Mouse (Mus musculus) heart, embryonic 15.5 days (tissue): Measurements from ENCODE around the gene Col5a2. TPM values are rescaled to one million over a fixed set of nuclear protein-coding genes. Genes with fewer than 3 reads are reported as not detected.
"Not testable (repeated sequence)": the region's sequence is repeated elsewhere in the genome, so short reads cannot be mapped to it uniquely, and the experiment has no call there.

ENCODE experiments used
- ATAC-seq: fragments of 200-750 bp; cut with Nextera tagmentation; replicated peaks from 2 replicates; pipeline ENCODE4 v1.8.0; 2017; ENCODE audit warnings: low read depth, moderate TSS enrichment; ENCODE audit not compliant: insufficient number of reproducible peaks, insufficient read depth, low FRiP score
- H3K27ac ChIP-seq: fragments of 300-500 bp; sonication (generic); 2 replicates; pipeline ENCODE4 v1.5.1; 2015; ENCODE audit warnings: mild to moderate bottlenecking, inconsistent platforms
- H3K27me3 ChIP-seq: fragments of 300-500 bp; sonication (generic); 2 replicates; pipeline ENCODE4 v1.6.1; 2015; ENCODE audit warnings: inconsistent platforms
- H3K36me3 ChIP-seq: fragments of 300-500 bp; sonication (generic); 2 replicates; pipeline ENCODE4 v1.6.1; 2015; ENCODE audit warnings: mild to moderate bottlenecking, inconsistent platforms
- H3K4me1 ChIP-seq: fragments of 300-500 bp; sonication (generic); replicated peaks from 2 replicates; pipeline ENCODE4 v1.6.1; 2015; ENCODE audit warnings: inconsistent platforms
- H3K4me2 ChIP-seq: fragments of 300-500 bp; sonication (generic); 2 replicates; pipeline ENCODE4 v1.6.1; 2015; ENCODE audit warnings: inconsistent platforms, mild to moderate bottlenecking, moderate library complexity
- H3K4me3 ChIP-seq: fragments of 300-500 bp; sonication (generic); 2 replicates; pipeline ENCODE4 v1.5.1; 2015; ENCODE audit warnings: mild to moderate bottlenecking, inconsistent platforms
- H3K9ac ChIP-seq: fragments of 300-500 bp; sonication (generic); 2 replicates; pipeline ENCODE4 v1.6.1; 2015; ENCODE audit warnings: mild to moderate bottlenecking, inconsistent platforms
- H3K9me3 ChIP-seq: fragments of 300-500 bp; sonication (generic); replicated peaks from 2 replicates; pipeline ENCODE4 v1.6.1; 2016; ENCODE audit warnings: inconsistent platforms
- WGBS: fragments of 180-500 bp; shearing (Covaris S2); methylation state at CpG from one replicate; pipeline ENCODE4 v1.1.7; 2015; ENCODE audit warnings: mixed read lengths; 5-methylcytosine and 5-hydroxymethylcytosine counted together
- polyA plus RNA-seq: library from polyadenylated mRNA; unstranded; fragments of >200 nt; fragmentation: Nextera tagmentation; extraction: Ambion mirVana; gene quantifications from 2 replicates; pipeline ENCODE4 v1.2.1, GENCODE M21; 2015

Gene Col5a2
- 53.5 and 65.9 TPM in 2 replicates for polyA plus RNA-seq

DNA sequence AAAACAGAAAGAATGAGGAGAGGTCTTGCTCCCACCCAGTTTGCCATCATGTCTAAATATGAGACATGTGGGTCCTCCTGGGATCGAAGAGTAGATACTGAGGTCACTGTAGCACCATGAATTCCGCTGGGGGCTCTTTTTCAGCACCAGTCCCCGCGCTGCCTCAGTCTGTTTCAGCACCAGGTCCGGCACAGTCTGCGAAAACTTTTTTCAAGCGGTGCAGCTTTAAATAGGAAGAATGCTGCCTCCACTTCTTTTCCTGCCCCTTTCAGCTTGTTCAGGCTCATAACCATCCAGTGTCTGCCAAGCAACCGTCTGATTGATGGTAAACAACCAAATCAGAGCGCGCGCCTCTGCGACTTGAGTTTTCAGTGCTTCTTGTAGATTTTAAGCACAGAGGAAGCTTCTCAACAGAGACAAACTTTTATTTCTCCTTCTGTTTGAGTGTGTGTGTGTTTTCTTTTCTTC lies at the start of gene Col5a2:
Col5a2 (minus strand) TSS at position 418 of the 468 bp plus-strand sequence.
- H3K36me3 ChIP-seq, result no peaks in the 10 kb centered on the region
- WGBS, result 18% methylated on average over 12 of the region's 12 CpGs
- H3K4me3 ChIP-seq, result peak within 1 kb of the TSS; percentile 63
- peak within 1 kb of the TSS; percentile 70 for H3K4me2 ChIP-seq
- no peaks in the 10 kb centered on the region for H3K4me1 ChIP-seq
- H3K9ac ChIP-seq, result peak within 1 kb of the TSS; percentile 59
- H3K27ac ChIP-seq, result peak within 1 kb of the TSS; percentile 89
- peak; percentile 69; the same call in 1 of the 2 replicates for ATAC-seq
- H3K27me3 ChIP-seq, result no peaks in the 10 kb centered on the region
- no peaks in the 10 kb centered on the region for H3K9me3 ChIP-seq

DNA sequence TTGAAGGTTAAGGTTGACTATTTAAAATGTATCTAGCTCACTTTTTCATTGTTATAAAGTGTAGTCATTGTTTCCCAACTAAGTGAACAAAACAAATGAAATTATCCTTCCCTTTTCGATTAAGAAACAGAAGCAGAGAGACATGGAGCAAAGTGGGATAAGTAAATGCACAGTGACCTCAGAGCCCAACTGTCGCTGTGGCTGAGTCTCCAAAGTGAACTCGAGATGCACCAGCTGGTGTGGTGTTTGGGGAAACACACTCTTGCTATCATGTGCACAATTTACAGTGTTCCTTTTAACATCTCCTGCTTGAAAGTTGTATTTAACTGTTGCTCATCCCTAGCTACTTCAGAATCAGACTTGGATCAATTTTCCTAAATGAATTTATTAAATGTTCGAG lies 47.4 kb upstream of the Col5a2 start:
- no peaks in the 10 kb centered on the region for H3K4me1 ChIP-seq
- ATAC-seq, result no peak
- no peaks in the 10 kb centered on the region for H3K36me3 ChIP-seq
- H3K9ac ChIP-seq, result no peak overlapping the region
- no peaks in the 10 kb centered on the region for H3K9me3 ChIP-seq
- no peak overlapping the region for H3K4me2 ChIP-seq
- WGBS, result 67% methylated on average over 4 of the region's 4 CpGs
- no peaks in the 10 kb centered on the region for H3K27me3 ChIP-seq
- H3K27ac ChIP-seq, result no peak overlapping the region
- no peak overlapping the region for H3K4me3 ChIP-seq

DNA sequence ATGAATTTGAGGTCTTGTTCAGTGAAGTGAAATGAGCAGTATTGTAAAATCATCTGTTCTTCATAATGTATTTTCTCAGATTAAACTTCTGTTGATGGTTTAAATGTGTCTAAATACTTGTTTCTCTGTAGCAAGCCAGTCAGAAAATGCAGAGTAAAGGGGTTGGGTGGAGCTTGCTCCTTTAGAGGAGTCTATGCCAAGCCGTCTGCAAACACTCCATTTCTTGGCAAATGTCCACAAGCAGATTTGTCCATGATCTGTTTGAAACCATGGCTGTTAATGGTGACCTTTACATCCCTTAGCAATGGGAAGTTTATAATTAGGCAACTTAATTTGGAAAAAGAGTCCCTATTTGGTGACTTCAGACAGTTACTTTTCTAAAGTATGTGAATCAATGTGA lies 38.8 kb upstream of the Col5a2 start:
- H3K4me3 ChIP-seq, result no peak overlapping the region
- 21% methylated on average over 1 of the region's 1 CpGs for WGBS
- no peak overlapping the region for H3K9ac ChIP-seq
- H3K27me3 ChIP-seq, result no peaks in the 10 kb centered on the region
- no peaks in the 10 kb centered on the region for H3K9me3 ChIP-seq
- no peaks in the 10 kb centered on the region for H3K4me1 ChIP-seq
- no peaks in the 10 kb centered on the region for H3K36me3 ChIP-seq
- no peak for ATAC-seq
- no peak overlapping the region for H3K4me2 ChIP-seq
- no peak overlapping the region for H3K27ac ChIP-seq

DNA sequence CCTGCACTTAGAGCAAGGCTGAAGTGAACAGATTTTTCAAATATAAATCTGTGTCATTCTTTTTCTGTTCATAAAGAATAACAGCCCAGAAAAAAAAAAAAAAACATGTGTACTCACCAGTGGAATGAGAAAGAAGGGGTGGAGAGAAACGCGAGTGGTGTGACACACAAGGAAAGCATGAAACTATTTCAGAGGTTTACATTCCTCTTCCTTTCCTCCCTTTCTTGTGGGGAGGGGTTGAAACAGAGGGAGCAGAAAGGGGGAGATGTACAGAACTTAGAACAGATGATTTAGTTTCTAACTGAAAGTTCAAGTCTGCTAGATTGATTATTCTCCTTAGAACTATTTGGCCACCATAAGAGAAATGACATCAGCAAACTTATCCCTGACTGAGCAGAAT lies 38.1 kb upstream of the Col5a2 start:
- no peak for ATAC-seq
- Histone ChIP-seq H3K27ac (no peak overlapping the region), H3K4me1 (no peaks in the 10 kb centered on the region), H3K9ac (no peak overlapping the region), H3K4me3 (no peak overlapping the region), H3K27me3 (no peaks in the 10 kb centered on the region), H3K9me3 (no peaks in the 10 kb centered on the region), H3K4me2 (no peak overlapping the region), H3K36me3 (no peaks in the 10 kb centered on the region)
- 42% methylated on average over 2 of the region's 2 CpGs for WGBS

DNA sequence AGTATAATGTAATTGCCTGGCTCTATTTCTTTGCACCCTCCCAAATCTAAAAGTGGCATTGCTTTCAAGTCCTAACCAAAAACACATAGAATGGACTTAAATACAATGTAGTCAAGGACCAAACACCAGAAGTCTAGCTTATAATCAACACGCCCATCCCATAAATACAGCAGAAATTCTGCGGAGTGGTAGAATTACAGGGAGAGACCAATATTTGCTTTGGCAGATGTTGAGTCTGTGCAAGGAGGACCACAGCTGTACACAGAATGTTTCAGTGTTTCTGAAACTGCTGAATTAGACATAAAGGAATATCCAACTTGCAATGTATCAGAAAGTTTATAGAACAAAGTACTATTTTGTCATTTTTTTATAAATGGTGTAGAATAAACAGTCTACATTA lies 28.4 kb upstream of the Col5a2 start:
- H3K9me3 ChIP-seq, result no peaks in the 10 kb centered on the region
- no peak overlapping the region for H3K9ac ChIP-seq
- no peaks in the 10 kb centered on the region for H3K36me3 ChIP-seq
- H3K27ac ChIP-seq, result no peak overlapping the region
- ATAC-seq, result no peak
- no peak overlapping the region for H3K4me3 ChIP-seq
- 52% methylated on average over 2 of the region's 2 CpGs for WGBS
- no peaks in the 10 kb centered on the region for H3K27me3 ChIP-seq
- H3K4me2 ChIP-seq, result no peak overlapping the region
- 0 out of 2 replicates have a peak, but pooled peaks cover 3% of the 10 kb centered on the region for H3K4me1 ChIP-seq

DNA sequence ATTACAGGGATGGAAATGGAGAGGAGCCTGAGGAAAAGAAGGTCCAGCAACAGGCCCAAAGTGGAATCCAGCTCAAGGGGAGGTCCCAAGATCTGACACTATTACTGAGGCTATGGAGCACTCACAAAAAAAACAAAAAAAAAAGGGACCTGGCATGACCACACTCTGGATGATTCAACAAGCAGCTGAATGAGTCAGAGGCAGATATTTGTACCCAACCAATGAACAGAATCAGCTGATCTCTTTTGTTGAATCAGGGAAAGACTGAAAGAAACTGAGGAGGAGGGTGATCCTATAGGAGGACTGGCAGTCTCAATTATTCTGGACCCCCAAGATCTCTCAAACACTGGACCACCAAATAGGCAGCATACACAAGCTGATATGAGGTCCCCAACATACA lies 24.4 kb upstream of the Col5a2 start:
- H3K4me1 ChIP-seq, H3K4me3 ChIP-seq, H3K4me2 ChIP-seq, H3K9ac ChIP-seq, H3K27ac ChIP-seq, H3K36me3 ChIP-seq, H3K9me3 ChIP-seq, H3K27me3 ChIP-seq, ATAC-seq: not testable (repeated sequence)

DNA sequence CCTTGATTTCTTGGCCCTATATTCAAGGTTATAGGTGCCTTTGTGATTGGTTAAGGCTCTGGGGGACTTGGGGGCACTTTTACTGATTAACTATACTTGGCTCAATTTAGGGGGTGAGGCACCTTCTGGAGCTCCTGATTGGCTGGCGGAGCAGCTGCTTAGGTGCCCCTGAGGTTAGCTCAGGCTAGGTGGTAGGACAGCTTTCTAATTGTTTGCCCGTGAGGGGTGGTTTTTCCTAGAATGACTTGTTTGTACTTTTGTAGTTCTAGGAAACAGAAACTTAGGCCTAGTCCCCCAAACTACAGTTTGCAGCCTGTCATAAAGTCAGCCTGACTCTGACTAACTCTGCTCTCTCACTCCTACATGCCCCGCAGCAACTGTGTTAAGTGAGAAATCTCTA lies 20.5 kb upstream of the Col5a2 start:
- H3K27me3 ChIP-seq, result no peaks in the 10 kb centered on the region
- no peak overlapping the region for H3K27ac ChIP-seq
- no peak overlapping the region for H3K9ac ChIP-seq
- H3K9me3 ChIP-seq, result no peaks in the 10 kb centered on the region
- no peaks in the 10 kb centered on the region for H3K36me3 ChIP-seq
- H3K4me3 ChIP-seq, result no peak overlapping the region
- 86% methylated on average over 3 of the region's 3 CpGs for WGBS
- H3K4me1 ChIP-seq, result no peaks in the 10 kb centered on the region
- no peak for ATAC-seq
- H3K4me2 ChIP-seq, result no peak overlapping the region

DNA sequence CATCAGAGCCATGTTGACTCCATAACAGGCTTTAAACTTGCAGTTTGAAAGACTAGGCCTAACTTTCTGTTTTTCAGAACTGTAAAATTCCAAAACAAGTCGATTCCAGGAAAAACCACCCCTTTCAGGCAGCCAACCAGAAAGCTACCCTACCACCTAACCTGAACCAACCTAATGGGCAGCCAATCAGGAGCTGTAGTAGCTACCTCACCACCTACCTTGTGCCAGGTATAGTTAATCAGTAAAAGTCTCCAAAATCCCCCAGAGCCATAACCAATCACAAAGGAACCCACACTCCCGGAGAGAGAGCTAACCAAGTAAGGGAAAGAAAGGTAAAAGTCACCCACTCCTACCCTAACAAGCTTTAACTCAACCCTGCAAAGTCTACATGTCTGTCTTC lies 18.4 kb upstream of the Col5a2 start:
- H3K4me3 ChIP-seq, result no peak overlapping the region
- no peaks in the 10 kb centered on the region for H3K9me3 ChIP-seq
- no peak overlapping the region for H3K4me2 ChIP-seq
- no peak overlapping the region for H3K27ac ChIP-seq
- H3K4me1 ChIP-seq, result no peaks in the 10 kb centered on the region
- WGBS, result 66% methylated on average over 2 of the region's 2 CpGs
- H3K27me3 ChIP-seq, result no peaks in the 10 kb centered on the region
- H3K36me3 ChIP-seq, result no peaks in the 10 kb centered on the region
- H3K9ac ChIP-seq, result no peak overlapping the region
- no peak for ATAC-seq

DNA sequence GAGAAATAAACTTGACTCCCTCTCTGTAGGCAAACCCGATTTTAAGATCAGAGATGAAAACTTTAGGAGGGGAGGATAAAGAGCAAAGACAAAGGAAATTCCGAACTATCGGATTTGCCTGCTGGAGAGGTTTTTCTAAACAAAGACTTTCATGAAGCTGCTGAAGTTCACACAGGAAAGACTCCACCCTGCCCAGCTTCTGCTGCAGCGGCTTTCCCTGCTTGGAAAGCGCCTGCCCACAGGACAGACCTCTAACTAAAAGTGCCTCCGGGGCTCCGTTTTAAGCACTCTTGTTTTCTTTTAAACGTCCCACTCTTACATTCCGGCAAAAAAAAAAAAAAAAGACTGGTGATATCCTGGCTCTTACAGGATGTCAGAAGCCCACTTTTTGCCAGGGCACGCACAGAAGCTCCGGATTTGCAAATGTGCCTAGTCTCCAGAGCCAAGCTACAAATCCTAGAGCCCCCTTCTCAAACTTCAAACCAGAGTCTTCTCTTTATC lies 791 bp downstream of the Col5a2 start:
- WGBS, result 2% methylated on average over 11 of the region's 11 CpGs
- no peaks in the 10 kb centered on the region for H3K27me3 ChIP-seq
- H3K27ac ChIP-seq, result peak overlapping the region; percentile 89
- H3K36me3 ChIP-seq, result no peaks in the 10 kb centered on the region
- H3K9ac ChIP-seq, result peak overlapping the region; percentile 59
- H3K9me3 ChIP-seq, result no peaks in the 10 kb centered on the region
- peak overlapping the region; percentile 63 for H3K4me3 ChIP-seq
- H3K4me1 ChIP-seq, result no peaks in the 10 kb centered on the region
- H3K4me2 ChIP-seq, result peak overlapping the region; percentile 70
- ATAC-seq, result no peak; the same call in 1 of the 2 replicates

DNA sequence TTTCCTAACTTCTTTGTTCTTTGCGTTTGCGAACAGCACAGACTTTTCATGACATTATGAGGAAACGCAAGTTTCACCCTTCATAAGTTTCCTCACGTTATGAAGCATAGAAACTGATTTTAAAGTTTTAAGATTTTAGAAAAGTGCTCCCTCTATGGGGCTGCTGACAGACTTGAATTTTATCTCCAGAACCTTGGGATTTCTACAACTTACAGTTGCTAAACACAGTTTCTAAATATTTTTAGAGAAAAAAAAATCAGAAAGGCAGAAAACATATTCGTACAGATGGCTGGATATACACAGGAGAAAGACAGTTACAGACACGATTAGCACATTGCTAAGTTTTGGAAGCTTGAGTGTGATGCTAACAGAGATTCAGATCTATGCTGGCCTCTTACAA lies 1.6 kb downstream of the Col5a2 start:
- no peaks in the 10 kb centered on the region for H3K9me3 ChIP-seq
- peak overlapping the region; percentile 63 for H3K4me3 ChIP-seq
- peak overlapping the region; percentile 70 for H3K4me2 ChIP-seq
- no peak for ATAC-seq
- H3K9ac ChIP-seq, result no peak overlapping the region; the same call in 1 of the 2 replicates
- no peaks in the 10 kb centered on the region for H3K4me1 ChIP-seq
- WGBS, result 27% methylated on average over 6 of the region's 6 CpGs
- no peaks in the 10 kb centered on the region for H3K27me3 ChIP-seq
- H3K36me3 ChIP-seq, result no peaks in the 10 kb centered on the region
- H3K27ac ChIP-seq, result peak overlapping the region; percentile 89

DNA sequence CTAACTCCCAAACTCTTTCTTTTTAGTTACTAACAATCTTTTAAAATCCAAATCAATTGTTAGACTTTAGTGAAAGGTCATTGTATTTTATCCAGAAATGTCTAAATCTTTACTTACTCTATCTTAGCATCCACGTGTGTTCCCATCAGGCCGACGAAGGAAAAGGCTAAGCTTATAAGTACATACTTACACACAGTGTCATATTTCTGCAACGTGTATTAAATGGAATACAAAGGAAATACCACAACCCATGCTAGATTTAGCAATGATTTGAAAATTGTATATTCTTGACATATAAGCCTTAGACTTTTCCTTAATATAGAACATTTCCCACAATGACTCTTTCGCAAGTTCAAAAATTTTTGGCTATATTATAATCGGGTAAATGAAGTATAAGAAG lies 2.6 kb downstream of the Col5a2 start:
- H3K4me2 ChIP-seq, result no peak overlapping the region

DNA sequence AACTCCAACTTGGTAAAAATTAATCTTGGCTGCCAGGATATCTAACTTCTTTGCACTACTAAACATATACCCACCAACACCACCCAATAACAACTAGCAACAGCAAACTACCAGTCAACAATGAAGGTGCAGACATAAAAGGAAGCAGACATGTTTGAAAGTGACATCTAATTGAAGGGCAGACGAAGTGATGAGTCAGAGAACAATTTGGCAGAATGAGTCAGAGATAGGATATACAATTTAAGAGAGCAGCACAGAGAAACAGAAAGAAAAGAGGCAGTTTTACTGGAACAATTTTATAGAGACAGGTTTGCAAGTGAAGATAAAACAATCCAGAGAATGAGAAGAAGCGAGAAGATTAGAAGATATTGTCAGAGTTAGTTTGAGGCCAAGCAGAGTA lies 8.1 kb downstream of the Col5a2 start:
- no peak overlapping the region for H3K4me2 ChIP-seq
- no peaks in the 10 kb centered on the region for H3K36me3 ChIP-seq
- 79% methylated on average over 2 of the region's 2 CpGs for WGBS
- H3K9me3 ChIP-seq, result no peaks in the 10 kb centered on the region
- no peaks in the 10 kb centered on the region for H3K27me3 ChIP-seq
- no peak overlapping the region for H3K27ac ChIP-seq
- no peak overlapping the region for H3K4me3 ChIP-seq
- H3K4me1 ChIP-seq, result no peaks in the 10 kb centered on the region
- no peak for ATAC-seq
- no peak overlapping the region for H3K9ac ChIP-seq

More for the DNA sequence above, 2.6 kb downstream of the Col5a2 start:
- Histone ChIP-seq H3K9me3 (no peaks in the 10 kb centered on the region), H3K27ac (no peak overlapping the region), H3K27me3 (no peaks in the 10 kb centered on the region), H3K9ac (no peak overlapping the region), H3K4me3 (no peak overlapping the region), H3K4me1 (no peaks in the 10 kb centered on the region), H3K36me3 (no peaks in the 10 kb centered on the region)
- no peak for ATAC-seq
- WGBS, result 76% methylated on average over 6 of the region's 6 CpGs
